Mouse (Mus musculus): ENCODE results near the gene Pgs1.

Gene Pgs1

GRCm38 (mm10) chr11:117963091-117963793, 22.9 kb upstream of the Pgs1 start:
- DNase-seq (ENCODE audit: low spot score in 2 of 2) = peak; percentile 89 to 93

- no peak for DNase-seq (ENCODE audit: low spot score in 2 of 2)
Observed at GRCm38 (mm10) chr11:117963872-117964271, 22.2 kb upstream of the Pgs1 start.

GRCm38 (mm10) chr11:117964294-117964693, 21.8 kb upstream of the Pgs1 start:
- no peak for DNase-seq (ENCODE audit: low spot score in 2 of 2)

GRCm38 (mm10) chr11:117965052-117965451, 21.0 kb upstream of the Pgs1 start:
- DNase-seq (ENCODE audit: low spot score in 2 of 2) = no peak

- peak in 1 of 2 experiments; percentile 60 for DNase-seq (ENCODE audit: low spot score in 2 of 2)
Observed at GRCm38 (mm10) chr11:117965561-117965981, 20.5 kb upstream of the Pgs1 start.

GRCm38 (mm10) chr11:117966506-117967100, 19.5 kb upstream of the Pgs1 start:
- no peak for DNase-seq (ENCODE audit: low spot score in 2 of 2)

- peak in 1 of 2 experiments; percentile 68 for DNase-seq (ENCODE audit: low spot score in 2 of 2)
Observed at GRCm38 (mm10) chr11:117967249-117968015, 18.7 kb upstream of the Pgs1 start.

GRCm38 (mm10) chr11:117968016-117968671, 17.9 kb upstream of the Pgs1 start:
- peak in 1 of 2 experiments; percentile 74 for DNase-seq (ENCODE audit: low spot score in 2 of 2)

- peak in 1 of 2 experiments; percentile 74 for DNase-seq (ENCODE audit: low spot score in 2 of 2)
Observed at GRCm38 (mm10) chr11:117968716-117969099, 17.4 kb upstream of the Pgs1 start.

GRCm38 (mm10) chr11:117969100-117969944, 16.8 kb upstream of the Pgs1 start:
- DNase-seq (ENCODE audit: low spot score in 2 of 2) = peak; percentile 85 to 90

- DNase-seq (ENCODE audit: low spot score in 2 of 2) = peak; percentile 89 to 98
Observed at GRCm38 (mm10) chr11:117969945-117970872, 15.9 kb upstream of the Pgs1 start, which contains the start of gene Socs3. Socs3 (minus strand) TSS chr11:117970047.

GRCm38 (mm10) chr11:117971100-117971499, 15.0 kb upstream of the Pgs1 start:
- DNase-seq (ENCODE audit: low spot score in 2 of 2) = no peak

GRCm38 (mm10) chr11:117971646-117972242, 14.3 kb upstream of the Pgs1 start:
- DNase-seq (ENCODE audit: low spot score in 2 of 2) = peak in 1 of 2 experiments; percentile 58

GRCm38 (mm10) chr11:117972656-117973558, 13.2 kb upstream of the Pgs1 start:
- DNase-seq (ENCODE audit: low spot score in 2 of 2) = no peak

- DNase-seq (ENCODE audit: low spot score in 2 of 2) = no peak
Observed at GRCm38 (mm10) chr11:117973569-117973968, 12.5 kb upstream of the Pgs1 start.

GRCm38 (mm10) chr11:117974327-117975125, 11.6 kb upstream of the Pgs1 start:
- no peak for DNase-seq (ENCODE audit: low spot score in 2 of 2)

GRCm38 (mm10) chr11:117975211-117975967, 10.7 kb upstream of the Pgs1 start:
- DNase-seq (ENCODE audit: low spot score in 2 of 2) = no peak

Measured in spleen, postnatal 4 days (tissue).